Mouse (Mus musculus): Measurements from ENCODE around the gene Clpx.

Gene Clpx

DNA sequence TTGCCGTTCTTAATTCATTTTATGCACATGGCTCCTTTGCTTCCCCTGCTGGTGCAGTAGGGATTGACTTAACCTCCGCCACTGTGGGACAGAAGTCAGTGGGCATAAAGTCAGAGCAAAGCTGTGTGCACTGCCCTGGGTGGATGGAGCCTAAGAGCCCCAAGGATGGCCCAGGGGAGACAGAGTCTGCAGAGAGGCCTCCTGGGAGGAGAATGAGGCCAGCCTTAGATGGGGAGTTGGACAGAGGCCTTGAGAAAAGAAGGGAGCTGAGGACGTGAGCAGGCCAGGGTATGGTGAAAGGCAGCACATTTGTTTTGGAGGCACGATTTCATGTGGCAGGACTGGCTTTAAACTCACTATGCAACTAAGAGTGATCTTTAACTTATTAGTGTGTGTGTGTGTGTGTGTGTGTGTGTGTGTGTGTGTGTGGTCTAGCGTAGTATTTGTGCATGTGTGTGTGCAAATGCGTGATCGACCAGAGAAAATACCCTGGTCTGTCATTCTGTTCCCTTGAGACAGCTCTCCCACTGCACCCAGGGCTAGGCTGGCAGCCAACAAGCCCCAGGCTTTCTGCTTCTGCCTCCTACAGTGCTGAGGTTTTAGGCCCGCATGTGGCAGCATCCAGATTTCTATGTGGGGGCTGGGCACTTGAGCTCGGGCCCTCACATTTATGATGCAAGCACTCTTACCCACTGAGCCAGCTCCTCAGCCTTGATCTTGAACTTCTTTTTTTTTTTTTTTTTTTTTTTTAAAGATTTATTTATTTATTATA is 81.3 kb downstream of the Clpx start:
- in situ Hi-C loops (cut with MboI; ENCODE audit: low pct_unique_long_range_greater_than_20kb in 1 of 2, low sequenced_read_pairs in 2 of 2, unreplicated experiment in 1 of 2) = no loop called here

All from mouse embryonic stem cell (cell line).